Mouse (Mus musculus): ENCODE measurements around the gene Selenop. TPM values are rescaled to one million over a fixed set of nuclear protein-coding genes. Genes with fewer than 3 reads are reported as not detected.

The Selenop gene
- polyA plus RNA-seq, 1 experiment from 2014 or later: 37.3 TPM

- ChIA-PET CTCF (interaction anchor here (1.4 kb wide), 1 partner anchor 11 kb away, joined by 4 read pairs; no protein-coding TSS in a partner anchor), POLR2A (no interaction called here)
- ATAC-seq (no peak), DNase-seq (ENCODE audit: low read depth, low spot score) (no peak)
- in situ Hi-C loops (cut with MboI; ENCODE audit: low pct_unique_long_range_greater_than_20kb): no loop called here
- H3K27me3 ChIP-seq: no peaks in the 10 kb centered on the region
- TF ChIP-seq CTCF (IDR thresholded peaks at IDR 0.05): no peak
Observed at GRCm38 (mm10) chr15:3250620-3251019, 17.7 kb upstream of the Selenop start.

DNA sequence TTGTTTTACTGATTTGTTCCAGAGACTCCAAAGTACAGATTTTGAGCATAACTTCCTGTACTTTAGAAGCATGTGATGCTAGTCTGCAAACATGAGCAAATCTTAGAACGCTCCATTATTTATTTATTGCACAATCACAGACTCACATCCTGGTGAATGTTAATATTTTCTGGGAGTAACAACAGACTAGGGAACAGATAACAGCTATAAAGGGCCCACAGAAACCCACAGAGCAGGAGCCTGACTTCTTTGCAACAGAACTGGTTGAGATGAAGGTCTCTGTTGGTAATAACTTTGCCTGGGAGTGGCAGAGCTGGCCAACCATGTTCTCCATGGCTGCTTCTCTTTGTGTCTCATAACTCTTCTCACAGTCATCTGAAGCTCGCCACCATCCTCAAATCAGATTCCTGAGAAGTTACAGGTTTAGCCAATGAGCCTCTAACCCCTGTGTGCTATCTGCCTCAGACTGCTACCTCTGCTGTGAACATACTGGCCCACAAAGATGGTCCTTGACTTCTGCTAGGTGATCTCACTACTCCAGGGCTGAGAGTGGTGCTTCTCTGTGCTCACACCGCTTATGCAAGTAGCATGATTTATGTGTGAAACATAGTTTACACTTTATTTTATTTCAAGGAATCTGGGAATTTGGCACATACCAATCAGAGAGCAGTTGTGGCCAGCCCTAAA, 17.2 kb upstream of the Selenop start:
- ATAC-seq: peak; percentile 61
- CTCF ChIA-PET: interaction anchor here (1.4 to 1.9 kb wide), 2 partner anchors 12 to 19 kb away, joined by 4 read pairs; no protein-coding TSS in a partner anchor
- no peak for TF ChIP-seq CTCF (IDR thresholded peaks at IDR 0.05)
- no peaks in the 10 kb centered on the region for H3K27me3 ChIP-seq
- in situ Hi-C loops (cut with MboI; ENCODE audit: low pct_unique_long_range_greater_than_20kb): no loop called here
- POLR2A ChIA-PET: no interaction called here
- no peak for DNase-seq (ENCODE audit: low read depth, low spot score)

DNA sequence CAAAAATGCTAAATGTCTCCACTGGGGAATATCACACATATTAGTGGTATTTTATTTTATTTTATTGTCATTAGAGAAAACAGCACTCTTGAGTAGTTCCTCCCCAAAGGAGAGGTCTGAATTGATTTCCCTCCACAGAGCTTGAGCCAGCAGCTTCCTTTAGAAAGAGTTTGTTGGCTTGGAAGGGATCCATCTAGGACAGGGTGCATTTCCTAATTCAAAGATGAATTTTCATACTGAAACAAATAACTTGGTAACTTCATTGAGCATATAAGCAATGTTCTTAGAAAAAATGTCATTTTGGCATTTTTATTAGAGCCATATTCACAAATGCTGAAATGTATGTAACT, 16.7 kb upstream of the Selenop start:
- no peak for TF ChIP-seq CTCF (IDR thresholded peaks at IDR 0.05)
- no peak for DNase-seq (ENCODE audit: low read depth, low spot score)
- ATAC-seq: no peak
- ChIA-PET POLR2A (no interaction called here), CTCF (interaction anchor here (1.9 kb wide), 1 partner anchor 18 kb away, joined by 4 read pairs; no protein-coding TSS in a partner anchor)
- in situ Hi-C loops (cut with MboI; ENCODE audit: low pct_unique_long_range_greater_than_20kb): no loop called here
- no peaks in the 10 kb centered on the region for H3K27me3 ChIP-seq

DNA sequence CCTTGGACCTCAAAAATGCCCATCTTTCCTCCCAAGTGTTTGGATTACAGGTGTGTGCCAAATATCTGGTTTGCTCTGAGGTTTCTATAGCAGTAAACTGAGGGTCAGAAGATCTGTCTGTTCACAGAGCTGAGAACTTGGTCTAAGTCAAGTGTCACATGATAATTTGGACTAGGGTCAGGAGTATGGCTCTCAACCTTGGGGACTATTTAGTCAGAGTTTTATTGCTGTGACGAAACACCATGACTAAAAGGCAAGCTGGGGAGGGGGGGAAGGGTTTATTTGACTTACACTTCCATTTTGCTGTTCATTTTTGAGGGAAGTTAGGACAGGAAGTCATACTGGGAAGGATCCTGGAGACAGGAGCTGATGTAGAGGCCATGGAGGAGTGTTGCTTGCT, 9.3 kb upstream of the Selenop start:
- ATAC-seq (no peak), DNase-seq (ENCODE audit: low read depth, low spot score) (no peak)
- ChIA-PET POLR2A (interaction anchor here (1.0 kb wide), 1 partner anchor 12 kb away, joined by 3 read pairs; no protein-coding TSS in a partner anchor), CTCF (interaction anchor here (1.2 to 1.6 kb wide), 2 partner anchors 11 to 32 kb away, joined by 3 to 4 read pairs; no protein-coding TSS in a partner anchor)
- in situ Hi-C loops (cut with MboI; ENCODE audit: low pct_unique_long_range_greater_than_20kb): no loop called here
- TF ChIP-seq CTCF (IDR thresholded peaks at IDR 0.05): no peak
- no peaks in the 10 kb centered on the region for H3K27me3 ChIP-seq

GRCm38 (mm10) chr15:3260309-3260708, 8.0 kb upstream of the Selenop start:
- no peak for ATAC-seq
- no peaks in the 10 kb centered on the region for H3K27me3 ChIP-seq
- ChIA-PET POLR2A (interaction anchor here (0.6 kb wide), 1 partner anchor 322 kb away, joined by 4 read pairs; no protein-coding TSS in a partner anchor), CTCF (interaction anchor here (1.0 to 1.6 kb wide), 3 partner anchors 12 to 46 kb away, joined by 4 to 5 read pairs (median 4); no protein-coding TSS in a partner anchor)
- TF ChIP-seq CTCF (IDR thresholded peaks at IDR 0.05): no peak
- no peak for DNase-seq (ENCODE audit: low read depth, low spot score)
- in situ Hi-C loops (cut with MboI; ENCODE audit: low pct_unique_long_range_greater_than_20kb): no loop called here

DNA sequence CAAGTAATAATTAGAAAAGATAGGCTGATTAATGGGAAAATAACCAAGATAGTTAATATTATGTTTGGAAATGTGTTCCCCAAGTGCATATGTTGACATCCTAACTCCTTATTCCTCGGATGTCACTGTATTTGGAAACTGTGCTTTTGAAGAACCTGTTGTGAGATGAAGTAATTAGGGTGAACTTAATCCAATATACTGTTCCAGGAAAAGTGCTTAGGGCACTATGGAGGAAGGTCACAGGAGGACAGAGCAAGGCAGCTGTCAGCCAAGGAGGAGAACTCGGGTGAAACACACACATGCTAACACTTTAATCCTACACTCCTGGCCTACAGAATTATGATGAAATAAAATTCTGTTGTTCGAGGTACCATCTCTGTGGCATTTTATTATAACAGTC, 5.5 kb upstream of the Selenop start:
- ATAC-seq: no peak
- in situ Hi-C loops (cut with MboI; ENCODE audit: low pct_unique_long_range_greater_than_20kb): no loop called here

DNA sequence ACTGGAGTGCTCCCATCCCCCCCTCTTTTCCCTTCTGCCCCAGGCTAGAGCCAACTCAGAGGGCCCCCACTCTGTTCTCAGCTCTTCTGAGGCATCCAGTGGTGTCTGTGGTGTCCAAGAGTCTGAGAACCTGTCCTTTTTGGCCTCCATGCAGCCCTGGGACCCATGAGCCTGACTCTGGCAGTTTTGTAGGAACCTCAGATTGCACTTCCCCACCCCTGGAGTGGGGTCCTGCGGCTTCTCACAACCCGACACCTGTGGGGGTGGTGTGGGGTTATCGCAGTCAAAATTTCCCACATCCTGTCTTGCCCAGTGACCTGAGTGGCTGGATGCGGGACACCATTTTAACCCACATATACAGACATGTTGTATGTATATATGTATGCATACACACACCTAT, 4.1 kb upstream of the Selenop start:
- POLR2A ChIA-PET: no interaction called here
- no peaks in the 10 kb centered on the region for H3K27me3 ChIP-seq
- CTCF ChIA-PET: no interaction called here
- in situ Hi-C loops (cut with MboI; ENCODE audit: low pct_unique_long_range_greater_than_20kb): no loop called here
- no peak for TF ChIP-seq CTCF (IDR thresholded peaks at IDR 0.05)
- DNase-seq (ENCODE audit: low read depth, low spot score): no peak
- ATAC-seq: no peak

More for the DNA sequence above, 5.5 kb upstream of the Selenop start:
- no peak for TF ChIP-seq CTCF (IDR thresholded peaks at IDR 0.05)
- POLR2A ChIA-PET: no interaction called here
- no peaks in the 10 kb centered on the region for H3K27me3 ChIP-seq
- no peak for DNase-seq (ENCODE audit: low read depth, low spot score)
- CTCF ChIA-PET: no interaction called here

- TF ChIP-seq CTCF (IDR thresholded peaks at IDR 0.05): no peak
- DNase-seq (ENCODE audit: low read depth, low spot score): no peak
- ChIA-PET POLR2A (no interaction called here), CTCF (no interaction called here)
- no peaks in the 10 kb centered on the region for H3K27me3 ChIP-seq
- no peak for ATAC-seq
- in situ Hi-C loops (cut with MboI; ENCODE audit: low pct_unique_long_range_greater_than_20kb): no loop called here
Observed at GRCm38 (mm10) chr15:3264828-3265227, 3.5 kb upstream of the Selenop start.

- H3K27me3 ChIP-seq: no peaks in the 10 kb centered on the region
- DNase-seq (ENCODE audit: low read depth, low spot score): no peak
- CTCF ChIA-PET: interaction anchor here (1.2 to 1.4 kb wide), 3 partner anchors 18 to 56 kb away, joined by 3 to 4 read pairs (median 4); no protein-coding TSS in a partner anchor
- POLR2A ChIA-PET: no interaction called here
- in situ Hi-C loops (cut with MboI; ENCODE audit: low pct_unique_long_range_greater_than_20kb): no loop called here
- no peak for TF ChIP-seq CTCF (IDR thresholded peaks at IDR 0.05)
- no peak for ATAC-seq
Observed at GRCm38 (mm10) chr15:3269496-3269895, 1.1 kb downstream of the Selenop start.

DNA sequence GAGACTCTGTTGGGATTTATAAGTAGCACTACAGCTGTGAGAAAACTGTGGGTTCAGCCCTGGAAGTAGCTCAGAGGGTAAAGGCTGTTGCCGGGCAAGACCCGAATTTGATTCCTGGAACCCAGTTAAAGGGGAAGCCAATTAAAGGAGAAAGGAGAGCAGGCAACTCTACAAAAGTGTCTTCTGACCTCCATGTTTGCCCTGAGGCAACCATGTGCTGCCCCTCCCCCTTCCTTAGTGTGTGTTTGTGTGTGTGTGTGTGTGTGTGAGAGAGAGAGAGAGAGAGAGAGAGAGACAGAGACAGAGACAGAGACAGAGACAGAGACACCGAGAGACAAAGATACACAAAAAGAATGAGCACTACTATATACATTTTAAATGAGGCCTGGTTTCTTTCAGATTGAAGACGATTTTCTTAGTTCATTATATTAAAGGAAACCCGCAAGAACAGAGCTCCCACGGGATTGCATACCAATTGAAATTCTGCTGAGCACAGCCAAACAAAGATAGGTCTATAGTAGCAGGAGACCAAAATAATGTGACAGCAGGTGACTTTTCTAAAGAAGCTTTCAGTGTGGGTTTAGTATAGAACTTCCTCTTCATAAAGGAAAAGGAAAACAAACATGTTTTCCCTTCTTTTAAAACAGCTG, 1.8 kb downstream of the Selenop start:
- CTCF ChIA-PET: interaction anchor here (0.7 to 1.4 kb wide), 6 partner anchors 10 to 135 kb away, joined by 3 to 4 read pairs (median 3); no protein-coding TSS in a partner anchor
- POLR2A ChIA-PET: no interaction called here
- in situ Hi-C loops (cut with MboI; ENCODE audit: low pct_unique_long_range_greater_than_20kb): no loop called here
- ATAC-seq (no peak), DNase-seq (ENCODE audit: low read depth, low spot score) (no peak)
- no peaks in the 10 kb centered on the region for H3K27me3 ChIP-seq
- no peak for TF ChIP-seq CTCF (IDR thresholded peaks at IDR 0.05)

DNA sequence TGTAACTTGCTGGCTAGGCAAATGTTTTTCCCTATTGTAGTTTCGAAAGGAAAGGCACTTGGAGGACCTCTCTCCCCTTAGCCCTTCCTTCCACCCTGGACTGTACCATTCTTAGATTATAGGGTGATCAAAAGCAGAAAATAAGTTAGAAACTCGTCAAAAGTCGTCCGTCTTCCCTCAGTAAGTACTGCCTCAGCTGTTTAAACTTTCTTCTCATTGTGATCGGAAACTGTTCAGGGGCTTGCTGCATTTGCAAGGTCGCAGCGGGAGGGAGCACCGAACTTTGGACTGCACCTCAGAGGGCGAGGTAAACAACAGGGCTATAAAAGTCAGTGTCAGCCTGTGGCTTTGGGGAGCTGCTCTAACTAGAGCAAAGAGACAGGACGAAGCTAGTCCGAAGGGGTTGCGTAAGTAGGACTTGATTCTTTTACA, 2.3 kb downstream of the Selenop start:
- ChIA-PET POLR2A (interaction anchor here (0.8 kb wide), 1 partner anchor 12 kb away, joined by 3 read pairs; no protein-coding TSS in a partner anchor), CTCF (interaction anchor here (0.7 to 1.4 kb wide), 5 partner anchors 9 to 135 kb away, joined by 3 to 4 read pairs (median 3); no protein-coding TSS in a partner anchor)
- DNase-seq (ENCODE audit: low read depth, low spot score): no peak
- in situ Hi-C loops (cut with MboI; ENCODE audit: low pct_unique_long_range_greater_than_20kb): no loop called here
- peak; percentile 57 for ATAC-seq
- H3K27me3 ChIP-seq: no peaks in the 10 kb centered on the region
- TF ChIP-seq CTCF (IDR thresholded peaks at IDR 0.05): no peak
